Mouse (Mus musculus) thymus, postnatal 4 days (tissue): Measurements from ENCODE around the gene Gar1.

Experiments used
- DNase-seq: peaks from one replicate; pipeline ENCODE4 v3.0.0; 2021

The Gar1 gene

DNA sequence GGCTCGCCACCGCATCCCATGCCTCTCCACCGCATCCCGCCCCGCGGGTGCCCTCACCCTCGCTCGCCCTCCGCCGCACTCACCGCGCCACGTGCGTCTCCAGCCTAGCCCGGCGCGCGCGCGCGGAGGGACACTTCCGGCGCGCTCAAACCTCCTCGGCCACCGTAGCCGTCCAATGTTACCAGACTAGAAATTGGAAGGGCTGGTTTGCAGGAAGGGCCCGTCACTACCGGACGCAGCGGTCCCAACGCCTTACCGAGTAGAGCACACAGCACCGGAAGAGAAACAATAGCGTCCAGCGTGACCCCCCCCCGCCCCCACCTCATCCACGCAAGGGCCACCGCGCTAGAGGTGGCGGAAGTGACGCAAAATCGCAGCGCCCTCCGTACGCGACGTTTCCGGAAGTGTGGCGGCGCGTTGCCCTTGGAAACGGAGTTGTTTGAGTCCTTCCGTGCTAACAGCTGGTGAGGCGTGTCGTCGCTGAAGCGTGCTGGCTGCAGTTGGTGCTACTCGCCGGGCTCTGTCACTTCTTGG lies at the start of gene Gar1:
Gene Gar1 (minus strand): TSS at position 362 of the 534 bp plus-strand sequence.
- DNase-seq, result peak; percentile 96

- DNase-seq, result no peak
Measured at GRCm38 (mm10) chr3:129879913-129880312, 48.7 kb upstream of the Gar1 start.

GRCm38 (mm10) chr3:129879131-129879757 lies 48.0 kb upstream of the Gar1 start:
- DNase-seq, result no peak

DNA sequence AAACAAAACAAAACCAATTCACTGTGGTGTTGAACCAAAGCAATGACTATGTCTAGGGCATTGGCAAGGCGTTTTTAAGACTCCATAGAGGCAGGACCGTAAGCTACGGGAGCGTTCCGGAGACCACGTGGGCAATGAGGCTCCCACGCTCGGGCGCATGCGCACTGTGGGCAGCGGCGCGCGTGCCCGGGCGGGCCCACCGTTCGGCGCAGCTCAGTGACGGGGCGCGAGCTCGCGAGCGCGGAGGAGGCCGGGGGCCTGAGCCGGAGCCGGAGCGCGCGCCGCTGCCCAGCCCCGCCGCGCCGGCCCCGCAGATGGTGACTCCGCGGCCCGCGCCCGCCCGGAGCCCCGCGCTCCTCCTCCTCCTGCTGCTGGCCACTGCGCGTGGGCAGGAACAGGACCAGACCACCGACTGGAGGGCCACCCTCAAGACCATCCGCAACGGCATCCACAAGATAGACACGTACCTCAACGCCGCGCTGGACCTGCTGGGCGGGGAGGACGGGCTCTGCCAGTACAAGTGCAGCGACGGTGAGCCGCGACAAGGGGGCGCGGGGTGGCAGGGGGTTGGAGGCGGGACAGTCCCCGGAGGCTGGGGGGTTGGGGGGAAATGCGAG lies 47.3 kb upstream of the Gar1 start, which contains the start of gene Pla2g12a:
Gene Pla2g12a (plus strand): TSS at position 202 of the 617 bp plus-strand sequence.
- peak; percentile 95 for DNase-seq

GRCm38 (mm10) chr3:129877327-129877726 lies 46.1 kb upstream of the Gar1 start:
- no peak for DNase-seq

DNA sequence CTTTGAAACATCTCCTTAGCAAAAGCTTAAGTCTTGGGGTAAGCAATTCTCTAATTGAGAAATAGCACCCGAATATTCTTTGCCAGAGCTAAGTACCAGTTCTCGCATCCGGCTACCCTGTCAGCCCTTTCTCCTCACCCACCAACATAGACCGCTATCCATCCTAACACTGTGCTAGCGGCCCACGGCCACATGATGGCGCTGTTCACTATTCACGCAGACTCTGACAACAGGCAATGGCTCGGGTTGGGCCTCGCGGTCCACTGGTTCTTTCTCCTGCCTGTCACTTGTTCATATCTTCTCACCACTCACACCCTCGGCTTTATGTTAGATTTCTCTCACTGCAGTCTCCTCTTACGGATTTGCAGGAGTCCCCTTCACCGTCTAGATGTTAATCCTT lies 32.5 kb upstream of the Gar1 start:
- peak; percentile 77 for DNase-seq

GRCm38 (mm10) chr3:129862592-129862991 lies 31.4 kb upstream of the Gar1 start:
- no peak for DNase-seq

GRCm38 (mm10) chr3:129846846-129847245 lies 15.7 kb upstream of the Gar1 start:
- DNase-seq, result no peak

DNA sequence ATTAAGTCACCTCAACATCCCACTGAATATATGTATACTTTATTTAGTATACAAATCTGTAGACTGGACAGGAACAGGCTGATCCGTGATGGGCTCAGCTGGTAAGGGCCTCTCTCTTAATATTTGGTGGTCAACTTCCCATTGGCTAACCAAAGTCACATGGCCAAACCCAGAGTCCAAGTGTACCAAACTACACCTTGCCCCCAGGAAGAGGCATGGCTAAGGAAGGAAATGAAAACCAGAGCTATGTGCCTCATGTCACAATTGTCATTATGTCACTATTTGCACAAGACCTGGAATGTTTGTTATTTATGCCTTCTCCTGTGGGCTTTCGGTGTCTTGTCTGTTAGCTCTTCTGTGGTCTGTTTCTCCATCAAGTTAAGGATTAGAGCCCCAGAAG lies 14.7 kb upstream of the Gar1 start:
- no peak for DNase-seq

DNA sequence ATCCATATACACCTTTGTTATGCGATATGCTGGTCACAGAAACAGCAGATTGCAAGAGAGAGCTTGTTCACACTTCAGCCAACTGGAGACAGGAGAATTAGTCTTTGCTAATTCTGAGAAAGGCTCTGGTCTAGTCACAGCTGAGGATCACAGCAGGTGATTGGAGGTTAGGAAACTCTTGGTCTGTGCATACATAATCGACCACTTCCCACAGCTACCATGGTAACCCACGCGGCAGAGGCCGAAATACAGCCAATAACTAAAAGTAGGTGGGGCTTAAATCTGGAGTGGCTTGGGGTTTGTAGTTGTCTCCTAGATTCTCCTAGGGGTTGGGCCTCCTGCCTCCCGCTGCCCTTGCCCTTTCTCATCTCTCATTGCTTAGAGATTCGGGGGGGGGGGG lies 6.8 kb upstream of the Gar1 start:
- no peak for DNase-seq

DNA sequence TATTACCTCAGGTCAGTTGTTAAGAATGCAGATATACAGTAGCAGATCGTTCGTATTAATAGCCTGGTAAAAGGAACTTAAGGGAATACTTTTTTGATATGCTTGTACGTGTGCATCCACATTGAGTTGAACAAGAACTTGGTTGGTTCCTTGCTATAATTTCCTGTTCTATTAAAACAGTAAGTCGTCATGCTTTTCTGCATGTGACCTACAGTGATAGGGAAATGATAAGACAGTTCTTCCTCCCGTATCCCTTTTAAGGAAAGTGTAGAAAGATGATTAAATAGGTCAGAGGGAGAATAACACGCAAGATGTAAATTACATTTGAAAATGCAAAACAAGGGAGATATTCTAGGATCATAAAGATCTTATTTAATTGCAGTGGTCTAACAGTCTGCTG lies 5.8 kb upstream of the Gar1 start:
- no peak for DNase-seq

- DNase-seq, result no peak
Measured at GRCm38 (mm10) chr3:129836051-129836697, 5.0 kb upstream of the Gar1 start.

GRCm38 (mm10) chr3:129835388-129835934 lies 4.3 kb upstream of the Gar1 start, which contains the start of gene Cfi:
Gene Cfi, plus strand, starts transcription at chr3:129835884.
- no peak for DNase-seq

DNA sequence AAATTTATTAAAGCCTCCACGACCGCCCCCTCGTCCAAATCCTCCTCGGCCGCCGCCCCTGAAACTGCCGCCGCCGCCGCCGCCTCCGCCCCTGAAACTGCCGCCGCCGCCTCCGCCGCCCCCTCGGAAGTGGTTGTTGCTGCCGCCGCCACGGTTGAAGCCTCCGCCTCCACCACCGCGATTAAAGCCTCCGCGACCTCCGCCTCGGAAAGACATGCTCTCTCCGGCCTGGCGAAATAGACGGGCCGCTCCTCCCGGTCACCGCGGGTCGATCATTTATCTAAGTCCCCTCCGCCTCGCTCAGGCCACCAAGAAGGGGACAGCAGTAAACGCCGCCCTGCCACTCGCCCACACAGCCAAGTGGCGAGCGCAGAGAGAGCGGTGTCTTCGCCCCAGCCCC lies 570 bp downstream of the Gar1 start:
- DNase-seq, result peak; percentile 80

- no peak for DNase-seq
Measured at GRCm38 (mm10) chr3:129827691-129828090, 3.5 kb downstream of the Gar1 start.

DNA sequence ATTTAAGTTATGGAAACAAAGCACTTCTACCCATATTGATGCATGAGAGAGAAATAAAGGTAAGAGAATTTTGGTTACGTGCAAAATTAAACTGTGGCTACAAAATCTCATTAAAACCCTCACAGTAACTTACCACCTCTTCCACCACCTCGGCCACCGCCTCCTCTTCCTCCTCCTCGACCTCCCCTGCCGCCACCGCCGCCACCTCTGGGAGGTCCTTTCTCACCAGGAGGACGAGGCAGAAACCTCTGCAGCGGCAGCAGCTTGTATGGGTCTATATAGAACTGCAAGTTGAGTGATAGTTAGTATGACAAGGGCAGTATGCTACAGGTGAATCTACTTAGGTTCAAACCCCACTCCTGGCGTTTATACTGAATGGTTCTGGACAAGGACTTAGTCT lies 4.5 kb downstream of the Gar1 start:
- DNase-seq, result no peak

- no peak for DNase-seq
Measured at GRCm38 (mm10) chr3:129824891-129825290, 6.3 kb downstream of the Gar1 start.

DNA sequence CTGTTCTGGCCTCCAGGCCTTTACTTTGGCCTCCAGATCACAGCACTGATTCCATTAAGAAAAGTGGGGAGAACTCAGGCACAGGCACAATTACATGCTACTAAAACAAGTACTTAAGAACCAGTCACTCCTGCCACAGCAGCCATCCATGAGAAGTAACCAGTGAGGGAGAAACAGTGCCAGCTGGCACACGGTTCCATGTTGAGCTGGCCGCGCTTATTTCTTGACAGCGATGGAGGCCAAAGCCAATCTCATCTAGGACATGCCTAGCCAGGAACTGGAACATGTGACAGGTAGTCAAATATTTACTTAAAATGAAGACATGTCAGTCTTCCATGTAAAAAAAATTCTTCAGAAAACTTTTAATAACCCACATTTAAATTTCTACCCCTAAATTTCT lies 7.0 kb downstream of the Gar1 start:
- DNase-seq, result no peak

DNA sequence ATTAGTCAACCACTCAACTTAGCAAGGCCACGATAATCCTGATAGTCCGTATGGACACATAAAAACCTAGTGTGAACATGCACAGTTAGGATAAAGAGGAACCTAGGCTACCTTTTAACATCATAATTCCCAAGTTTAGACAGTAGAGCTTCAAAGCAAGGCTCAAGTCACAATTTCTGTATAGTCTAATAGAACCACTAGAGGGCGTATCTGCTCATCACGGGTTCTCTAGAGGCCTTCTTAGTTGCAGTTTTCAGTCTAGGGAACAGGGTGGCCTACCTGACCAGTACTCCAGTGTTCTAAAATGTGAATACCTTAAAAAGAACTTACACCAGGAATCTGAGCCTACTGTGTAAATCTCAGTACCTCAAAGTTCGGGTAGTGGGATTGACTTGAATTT lies 7.9 kb downstream of the Gar1 start:
- no peak for DNase-seq

GRCm38 (mm10) chr3:129822206-129822775 lies 8.9 kb downstream of the Gar1 start, which contains the start of gene Rrh:
Gene Rrh, minus strand, starts transcription at chr3:129822587.
- no peak for DNase-seq

DNA sequence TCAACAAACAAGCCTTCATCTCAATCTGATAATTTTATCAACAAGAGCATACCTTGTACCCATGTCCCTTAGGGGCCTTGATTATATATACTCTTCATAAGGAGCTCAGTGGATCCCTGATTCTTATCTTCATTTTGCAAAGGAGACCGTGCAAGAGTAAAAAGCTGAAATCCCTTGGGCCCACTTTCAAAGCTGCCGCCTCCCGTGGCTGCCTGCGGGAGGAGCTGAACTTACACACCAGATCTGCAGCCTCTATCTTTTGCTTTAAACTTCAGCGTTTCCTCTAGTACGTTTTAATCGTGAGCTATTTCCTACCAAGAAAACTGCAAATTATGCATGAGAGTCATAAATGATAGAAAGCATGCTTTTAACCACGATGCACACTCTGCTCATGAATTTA lies 9.5 kb downstream of the Gar1 start:
- no peak for DNase-seq

DNA sequence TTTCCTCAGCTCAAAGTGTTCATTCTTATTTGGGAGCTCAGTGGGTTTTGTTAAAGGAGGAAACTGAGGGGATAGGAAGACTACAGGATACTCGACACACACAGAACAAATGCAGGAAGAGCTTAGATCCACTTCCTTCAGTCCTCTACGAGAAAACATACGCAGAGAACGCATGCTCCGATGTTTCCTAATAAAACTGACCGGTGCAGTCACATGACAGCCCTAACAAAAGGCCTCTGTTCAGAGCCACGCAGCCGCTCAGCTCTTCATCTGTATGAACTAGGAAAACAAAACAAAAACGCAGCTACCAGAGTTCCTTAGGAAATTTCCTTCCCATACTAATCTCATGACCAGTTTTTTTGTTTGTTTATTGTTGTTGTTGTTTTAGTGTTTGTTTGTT lies 10.3 kb downstream of the Gar1 start:
- no peak for DNase-seq

GRCm38 (mm10) chr3:129803765-129804164 lies 27.4 kb downstream of the Gar1 start, which contains the start of gene Lrit3:
Gene Lrit3, minus strand, starts transcription at chr3:129804030.
- DNase-seq, result no peak
